Mouse (Mus musculus) intestine, embryonic 14.5 days (tissue): ENCODE measurements around the gene Fbxl8. TPM values are rescaled to one million over a fixed set of nuclear protein-coding genes. Genes with fewer than 3 reads are reported as not detected.

ENCODE experiments used
- ATAC-seq: fragments of 200-750 bp; cut with Nextera tagmentation; replicated peaks from 2 replicates; pipeline ENCODE4 v1.8.0; 2017; ENCODE audit warnings: low read depth, moderate number of reproducible peaks, moderate TSS enrichment, moderate library complexity; ENCODE audit not compliant: low FRiP score, low TSS enrichment
- DNase-seq: peaks from one replicate; pipeline ENCODE4 v3.0.0-alpha.2; 2018; ENCODE audit warnings: low spot score
- H3K27ac ChIP-seq: fragments of 300-500 bp; sonication (generic); 2 replicates; pipeline ENCODE4 v1.5.1; 2014; ENCODE audit warnings: low read depth, mild to moderate bottlenecking, control low read depth
- H3K27me3 ChIP-seq: fragments of 300-500 bp; sonication (generic); replicated peaks from 2 replicates; pipeline ENCODE4 v1.6.1; 2014; ENCODE audit warnings: low read length, control low read depth; ENCODE audit not compliant: control insufficient read depth, insufficient read depth
- H3K36me3 ChIP-seq: fragments of 300-500 bp; sonication (generic); 2 replicates; pipeline ENCODE4 v1.6.1; 2014; ENCODE audit warnings: low read length, control low read depth; ENCODE audit not compliant: control insufficient read depth, insufficient read depth
- H3K4me1 ChIP-seq: fragments of 300-500 bp; sonication (generic); replicated peaks from 2 replicates; pipeline ENCODE4 v1.6.1; 2014; ENCODE audit warnings: low read length, control low read depth, mixed read lengths; ENCODE audit not compliant: control insufficient read depth, insufficient read depth
- H3K4me2 ChIP-seq: fragments of 300-500 bp; sonication (generic); 2 replicates; pipeline ENCODE4 v1.6.1; 2014; ENCODE audit warnings: low read length
- H3K4me3 ChIP-seq: fragments of 300-500 bp; sonication (generic); 2 replicates; pipeline ENCODE4 v1.5.1; 2014; ENCODE audit warnings: low read depth, low read length, control low read depth, mixed read lengths
- H3K9ac ChIP-seq: fragments of 300-500 bp; sonication (generic); 2 replicates; pipeline ENCODE4 v1.6.1; 2014; ENCODE audit warnings: mild to moderate bottlenecking, low read length
- H3K9me3 ChIP-seq: fragments of 300-500 bp; sonication (generic); 2 replicates; pipeline ENCODE4 v1.6.1; 2016; ENCODE audit warnings: low read length, control low read depth; ENCODE audit not compliant: control insufficient read depth
- WGBS: fragments of 180-500 bp; shearing (Covaris S2); extraction: QIAGEN DNeasy Blood & Tissue Kit; methylation state at CpG from one replicate; pipeline ENCODE4 v1.1.7; 2014; 5-methylcytosine and 5-hydroxymethylcytosine counted together
- polyA plus RNA-seq: library from polyadenylated mRNA; unstranded; fragments of >200 nt; fragmentation: Nextera tagmentation; extraction: Ambion mirVana; gene quantifications from 2 replicates; pipeline ENCODE4 v1.2.1, GENCODE M21; 2014

The Fbxl8 gene
- polyA plus RNA-seq, 1 experiment from 2014 or later, result 4.9 TPM

- Histone ChIP-seq H3K4me1 (peaks cover 8% of the 10 kb centered on the region), H3K9me3 (no peaks in the 10 kb centered on the region), H3K27ac (no peak overlapping the region), H3K27me3 (no peaks in the 10 kb centered on the region), H3K9ac (no peak overlapping the region), H3K36me3 (peaks cover 52% of the 10 kb centered on the region), H3K4me2 (no peak overlapping the region), H3K4me3 (no peak overlapping the region)
- DNase-seq (no peak), ATAC-seq (no peak)
- 84% methylated on average over 8 of the region's 8 CpGs for WGBS
These were observed 45.7 kb downstream of the Fbxl8 start for GRCm38 (mm10) chr8:105310118-105310517.

- DNase-seq (no peak), ATAC-seq (no peak)
- WGBS, result 81% methylated on average over 1 of the region's 1 CpGs
- Histone ChIP-seq H3K4me2 (no peak overlapping the region), H3K27ac (no peak overlapping the region), H3K27me3 (no peaks in the 10 kb centered on the region), H3K36me3 (peaks cover 68% of the 10 kb centered on the region), H3K9me3 (no peaks in the 10 kb centered on the region), H3K4me1 (no peaks in the 10 kb centered on the region), H3K4me3 (no peak overlapping the region), H3K9ac (no peak overlapping the region)
These were observed 47.3 kb downstream of the Fbxl8 start for GRCm38 (mm10) chr8:105311718-105312117.

DNA sequence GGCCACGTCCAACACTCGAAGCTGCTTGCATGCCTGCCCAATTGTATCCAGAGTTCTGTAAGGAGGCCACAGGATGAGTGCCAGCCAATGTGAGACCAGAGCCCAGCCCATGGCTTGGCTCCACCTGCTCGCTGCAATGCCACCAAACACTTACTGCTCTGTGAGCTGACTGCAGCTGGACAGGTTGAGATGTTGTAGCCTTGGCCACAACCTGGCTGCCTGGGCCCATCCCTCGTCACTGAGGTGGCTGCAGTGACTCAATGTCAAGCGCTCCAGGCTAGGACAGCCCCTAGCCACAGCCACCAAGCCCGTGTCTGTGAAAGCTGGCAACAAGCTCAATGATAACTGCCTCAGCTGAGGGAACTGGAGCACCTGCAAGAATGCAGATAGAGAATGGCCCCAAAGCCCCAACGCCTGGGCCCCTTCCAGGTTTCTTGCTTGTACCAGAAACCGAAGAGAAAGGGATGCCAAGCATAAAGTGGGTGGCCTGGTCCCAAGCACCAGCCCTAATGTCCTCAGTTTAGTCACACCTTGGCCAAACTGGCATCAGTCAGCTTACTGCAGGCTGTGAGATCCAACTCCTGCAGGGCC is 48.5 kb downstream of the Fbxl8 start:
- Histone ChIP-seq H3K9ac (no peak overlapping the region), H3K4me3 (no peak overlapping the region), H3K36me3 (peaks cover 72% of the 10 kb centered on the region), H3K9me3 (no peaks in the 10 kb centered on the region), H3K4me1 (no peaks in the 10 kb centered on the region), H3K4me2 (no peak overlapping the region), H3K27me3 (no peaks in the 10 kb centered on the region), H3K27ac (no peak overlapping the region)
- ATAC-seq (0 out of 2 replicates have a peak, but pooled peaks have one; percentile 9), DNase-seq (no peak)
- 91% methylated on average over 8 of the region's 8 CpGs for WGBS

GRCm38 (mm10) chr8:105313622-105314402 is 49.4 kb downstream of the Fbxl8 start:
- no peaks in the 10 kb centered on the region for H3K9me3 ChIP-seq
- no peak for ATAC-seq
- DNase-seq, result no peak
- WGBS, result 81% methylated on average over 9 of the region's 9 CpGs
- no peaks in the 10 kb centered on the region for H3K4me1 ChIP-seq
- no peak overlapping the region for H3K4me2 ChIP-seq
- H3K27ac ChIP-seq, result no peak overlapping the region
- no peak overlapping the region for H3K4me3 ChIP-seq
- peaks cover 72% of the 10 kb centered on the region for H3K36me3 ChIP-seq
- H3K9ac ChIP-seq, result no peak overlapping the region
- no peaks in the 10 kb centered on the region for H3K27me3 ChIP-seq

DNA sequence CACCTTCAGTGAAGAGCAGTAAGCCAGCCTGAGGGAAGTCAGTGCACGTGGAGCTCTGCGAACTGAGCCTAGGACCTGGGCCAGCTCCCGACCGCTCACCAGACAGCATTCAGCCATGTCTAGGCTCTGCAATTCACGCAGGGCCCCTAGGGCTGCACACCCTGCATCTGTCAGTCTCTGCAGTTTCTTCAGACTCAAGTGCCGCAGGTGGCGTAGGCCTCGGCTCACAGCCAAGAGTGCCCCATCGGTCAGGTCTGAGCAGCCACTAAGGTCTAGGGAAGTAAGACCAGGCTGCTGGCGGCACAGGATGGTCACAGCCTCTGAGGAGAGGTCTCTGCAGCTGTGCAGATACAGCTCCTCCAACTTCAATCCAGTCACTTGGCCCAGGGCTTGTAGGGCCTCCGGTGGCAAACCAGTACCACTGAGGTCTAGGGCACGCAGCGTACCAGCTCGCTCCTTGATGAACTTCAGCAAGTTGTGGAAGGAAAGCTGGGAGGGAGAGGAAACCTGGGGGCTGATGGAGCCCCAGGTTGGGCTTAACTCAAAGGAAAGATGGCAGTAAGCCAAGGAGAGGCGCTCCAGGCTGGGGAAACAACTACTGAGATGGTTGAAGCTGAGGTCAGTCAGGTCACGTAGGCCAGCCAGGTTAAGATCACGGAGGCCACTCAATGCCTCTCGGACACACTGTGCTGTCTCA is 50.8 kb downstream of the Fbxl8 start:
- no peak overlapping the region for H3K4me2 ChIP-seq
- ATAC-seq (no peak), DNase-seq (no peak)
- H3K27me3 ChIP-seq, result no peaks in the 10 kb centered on the region
- no peaks in the 10 kb centered on the region for H3K4me1 ChIP-seq
- H3K27ac ChIP-seq, result no peak overlapping the region
- peaks cover 77% of the 10 kb centered on the region for H3K36me3 ChIP-seq
- no peak overlapping the region for H3K4me3 ChIP-seq
- no peak overlapping the region for H3K9ac ChIP-seq
- WGBS, result 95% methylated on average over 18 of the region's 18 CpGs
- H3K9me3 ChIP-seq, result no peaks in the 10 kb centered on the region

DNA sequence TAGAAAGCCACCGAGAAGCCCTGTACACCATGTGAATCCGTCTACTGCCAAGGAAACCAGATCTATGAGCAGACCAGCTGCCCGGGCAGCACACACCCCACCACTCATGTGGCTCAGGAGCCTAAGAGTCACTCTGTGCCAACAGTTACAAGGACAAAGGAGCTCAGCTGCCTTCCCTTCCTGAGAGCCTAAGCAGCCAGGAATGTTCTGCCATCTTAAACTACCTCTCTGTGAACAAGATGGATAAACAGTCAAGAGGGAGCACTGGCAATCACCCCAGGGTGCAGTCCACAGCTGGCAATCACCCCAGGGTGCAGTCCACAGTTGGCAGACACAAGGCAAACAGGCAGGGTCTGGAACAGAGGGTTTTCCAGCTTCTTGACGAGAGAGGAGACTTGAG is 53.5 kb downstream of the Fbxl8 start:
- H3K36me3 ChIP-seq, result peaks cover 74% of the 10 kb centered on the region
- H3K4me1 ChIP-seq, result no peaks in the 10 kb centered on the region
- no peak overlapping the region for H3K9ac ChIP-seq
- H3K27ac ChIP-seq, result no peak overlapping the region
- no peak for ATAC-seq
- 90% methylated on average over 4 of the region's 4 CpGs for WGBS
- no peaks in the 10 kb centered on the region for H3K9me3 ChIP-seq
- DNase-seq, result no peak
- no peak overlapping the region for H3K4me3 ChIP-seq
- H3K27me3 ChIP-seq, result no peaks in the 10 kb centered on the region
- no peak overlapping the region for H3K4me2 ChIP-seq

GRCm38 (mm10) chr8:105318662-105319190 is 54.3 kb downstream of the Fbxl8 start:
- Histone ChIP-seq H3K4me2 (no peak overlapping the region), H3K9me3 (no peaks in the 10 kb centered on the region), H3K4me1 (no peaks in the 10 kb centered on the region), H3K27me3 (no peaks in the 10 kb centered on the region), H3K9ac (no peak overlapping the region), H3K36me3 (peaks cover 69% of the 10 kb centered on the region), H3K4me3 (no peak overlapping the region), H3K27ac (no peak overlapping the region)
- DNase-seq (no peak), ATAC-seq (no peak)
- WGBS, result 85% methylated on average over 11 of the region's 11 CpGs
